Mouse (Mus musculus): ENCODE results near the gene Cfap45.

Gene Cfap45

DNA sequence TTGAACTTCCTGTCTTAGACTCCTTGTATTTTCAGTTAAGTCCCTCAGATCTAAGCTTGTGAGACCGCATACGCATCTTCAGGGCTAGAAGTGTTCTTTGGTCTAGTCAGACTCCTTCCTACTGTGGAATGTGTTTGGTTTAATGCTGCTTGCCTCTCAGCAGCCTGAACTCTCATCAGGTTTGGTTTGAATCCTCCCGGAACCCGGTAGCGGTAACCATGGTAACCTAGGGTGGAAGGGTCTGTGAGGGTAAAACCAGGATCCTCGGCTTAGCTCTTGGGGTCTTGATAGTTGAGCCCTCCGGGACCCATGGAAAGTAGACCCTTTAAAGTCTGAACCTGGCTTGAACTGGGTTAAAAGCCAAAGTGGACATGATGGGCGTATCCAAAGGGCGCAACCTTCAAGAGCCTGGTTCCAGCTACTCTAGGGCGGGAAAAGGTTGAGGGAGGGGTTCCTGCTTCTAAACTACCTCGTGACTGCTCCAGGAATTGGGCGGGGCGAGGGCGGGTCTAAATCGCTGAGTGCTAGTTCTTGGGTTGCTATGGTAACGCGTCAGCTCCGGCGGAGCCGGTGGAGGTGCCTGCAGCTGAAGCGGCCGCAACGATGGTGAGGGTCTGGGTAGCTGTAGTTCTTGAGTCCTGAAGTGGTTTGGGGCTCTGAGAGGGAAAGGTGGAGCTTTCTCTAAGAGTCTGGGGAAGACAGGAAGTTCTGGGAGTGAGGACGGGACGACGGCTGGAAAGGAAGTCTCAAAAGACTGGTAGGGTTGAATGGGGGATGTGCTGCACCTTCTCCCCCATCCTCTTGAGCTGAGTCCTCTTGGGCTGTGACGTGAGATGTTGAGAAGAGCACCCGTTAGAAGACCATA is at the start of gene Cfap45:
Cfap45 (plus strand) TSS at position 226 of the 865 bp plus-strand sequence.
- peak; percentile 94 for DNase-seq (ENCODE audit: extremely low spot score)

DNA sequence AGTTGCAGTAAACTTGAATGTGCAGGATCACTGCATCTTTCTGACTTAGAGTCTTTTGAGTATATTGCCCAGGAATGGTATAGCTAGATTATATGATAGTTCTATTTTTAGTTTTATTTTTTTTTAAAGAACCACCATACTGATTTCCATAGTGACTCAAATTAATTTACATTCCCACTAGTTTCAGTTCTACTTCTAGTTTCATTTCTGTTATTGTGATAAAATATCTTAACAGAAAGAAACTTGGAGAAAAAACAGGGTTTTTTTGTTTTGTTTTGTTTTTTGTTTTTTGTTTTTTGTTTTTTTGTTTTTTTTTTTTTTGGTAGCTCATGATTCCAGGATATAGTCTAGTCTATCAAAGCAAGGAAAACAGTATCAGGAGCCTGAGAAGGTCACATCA is 47.7 kb upstream of the Cfap45 start:
- no peak for DNase-seq (ENCODE audit: extremely low spot score)

DNA sequence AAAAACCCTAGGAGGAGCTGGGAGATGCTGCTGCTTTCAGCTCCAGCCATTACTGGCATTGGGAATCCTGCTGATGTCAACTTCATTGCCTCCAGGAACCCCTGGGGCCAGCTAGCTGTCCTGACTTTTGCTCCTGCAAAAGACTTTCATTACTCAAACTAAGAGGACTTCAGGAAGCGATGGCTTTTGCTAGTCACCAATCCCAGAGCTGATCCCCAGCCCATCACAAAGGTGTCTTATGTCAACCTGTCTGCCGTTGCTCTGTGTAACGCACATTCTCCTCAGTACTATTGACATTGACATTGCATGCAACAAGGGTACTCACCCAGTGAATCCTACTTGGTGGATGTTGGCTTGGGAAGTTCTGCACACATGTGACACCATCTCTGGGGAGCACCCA is 46.4 kb upstream of the Cfap45 start:
- DNase-seq (ENCODE audit: extremely low spot score), result no peak

DNA sequence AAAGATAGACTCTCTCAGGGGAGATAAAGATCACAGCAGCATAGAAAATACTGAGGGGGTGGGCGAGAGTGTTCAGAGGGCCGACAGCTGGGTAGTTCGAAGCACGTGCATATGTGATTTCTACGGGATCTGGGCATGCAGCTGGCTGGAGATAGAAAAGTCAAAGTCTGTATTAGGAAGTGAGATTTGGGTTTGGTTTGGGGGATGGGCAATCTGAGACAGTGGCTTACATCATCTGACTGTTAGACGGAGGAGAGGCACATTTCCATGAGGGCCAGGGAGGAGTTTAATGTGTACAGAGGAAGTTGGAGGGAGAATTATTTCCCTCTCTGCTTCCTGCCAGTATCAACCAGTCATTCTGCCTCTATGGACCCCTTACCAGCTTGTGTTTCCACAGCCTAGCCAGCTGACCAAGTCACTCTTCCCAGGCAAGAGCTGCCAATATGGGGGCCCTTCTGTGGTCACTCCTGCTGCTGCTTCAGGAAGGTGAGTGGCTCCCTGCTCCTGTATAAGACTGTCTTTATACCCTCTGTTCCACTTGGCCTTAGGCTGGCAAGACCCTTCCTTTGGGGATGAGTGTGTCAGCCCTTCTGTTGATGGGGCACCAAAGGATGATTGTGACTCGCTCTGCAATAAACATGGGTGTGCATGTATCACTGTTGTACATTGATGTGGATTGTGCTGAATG is 45.4 kb upstream of the Cfap45 start, which contains the start of gene Slamf9:
Slamf9 (plus strand) TSS at position 305 of the 688 bp plus-strand sequence.
- no peak for DNase-seq (ENCODE audit: extremely low spot score)

DNA sequence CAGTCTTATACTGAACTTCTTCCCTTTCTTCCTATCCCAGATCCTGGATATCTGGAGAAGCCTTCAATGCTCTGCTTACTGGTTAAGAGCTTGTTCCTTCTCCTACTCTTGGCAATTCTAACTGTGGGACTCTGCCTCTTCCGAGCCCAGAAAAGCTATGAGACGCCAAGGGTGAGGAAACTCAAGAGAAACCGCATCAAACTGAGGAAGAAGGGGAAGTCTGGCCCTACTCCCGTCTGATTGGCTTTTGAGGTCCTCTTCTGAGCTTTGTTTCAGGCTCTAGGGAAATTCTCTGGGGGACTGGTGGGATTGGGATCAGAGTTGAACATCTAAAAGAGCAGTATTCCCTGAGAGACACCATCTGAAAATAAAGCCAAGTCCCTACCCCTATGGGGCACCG is 42.6 kb upstream of the Cfap45 start:
- DNase-seq (ENCODE audit: extremely low spot score), result no peak

DNA sequence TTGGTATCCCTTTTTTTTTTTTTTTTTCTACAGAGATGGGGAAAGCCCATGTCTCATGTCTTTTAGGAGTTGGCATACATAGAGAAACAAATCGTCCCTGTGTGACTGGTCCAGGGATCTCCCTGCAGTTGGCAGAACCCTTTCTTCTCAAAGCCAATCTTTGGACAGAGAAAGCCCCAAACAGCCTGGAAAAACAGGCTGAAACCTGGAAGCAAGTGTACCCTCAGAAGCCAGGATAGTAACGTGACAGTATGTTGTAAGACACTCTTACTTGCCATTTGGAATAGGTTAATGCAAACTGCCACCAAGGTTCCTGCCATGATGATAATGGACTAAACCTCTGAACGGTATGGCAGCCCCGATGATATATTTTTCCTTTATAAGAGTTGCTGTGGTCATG is 40.2 kb upstream of the Cfap45 start:
- DNase-seq (ENCODE audit: extremely low spot score), result no peak

DNA sequence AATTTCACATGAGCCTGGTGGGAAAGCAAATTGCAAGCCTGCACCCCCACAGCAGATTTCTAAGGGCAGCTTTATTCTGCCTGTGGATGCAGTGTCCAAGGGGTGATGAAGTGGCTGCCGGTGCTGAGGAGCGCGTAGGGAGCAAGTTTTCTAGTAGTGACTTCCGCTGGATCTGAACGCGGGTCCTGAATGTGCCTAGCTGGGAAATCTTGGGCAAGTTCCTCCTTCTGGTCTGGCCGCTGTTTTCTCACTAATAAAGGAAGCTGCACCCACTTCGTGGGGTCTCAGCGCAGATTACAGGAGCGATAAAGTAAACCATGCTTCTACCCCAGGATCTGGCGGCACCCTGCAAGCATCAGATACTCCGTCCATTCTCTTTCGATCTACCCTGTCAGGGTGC is 39.5 kb upstream of the Cfap45 start:
- DNase-seq (ENCODE audit: extremely low spot score), result no peak

DNA sequence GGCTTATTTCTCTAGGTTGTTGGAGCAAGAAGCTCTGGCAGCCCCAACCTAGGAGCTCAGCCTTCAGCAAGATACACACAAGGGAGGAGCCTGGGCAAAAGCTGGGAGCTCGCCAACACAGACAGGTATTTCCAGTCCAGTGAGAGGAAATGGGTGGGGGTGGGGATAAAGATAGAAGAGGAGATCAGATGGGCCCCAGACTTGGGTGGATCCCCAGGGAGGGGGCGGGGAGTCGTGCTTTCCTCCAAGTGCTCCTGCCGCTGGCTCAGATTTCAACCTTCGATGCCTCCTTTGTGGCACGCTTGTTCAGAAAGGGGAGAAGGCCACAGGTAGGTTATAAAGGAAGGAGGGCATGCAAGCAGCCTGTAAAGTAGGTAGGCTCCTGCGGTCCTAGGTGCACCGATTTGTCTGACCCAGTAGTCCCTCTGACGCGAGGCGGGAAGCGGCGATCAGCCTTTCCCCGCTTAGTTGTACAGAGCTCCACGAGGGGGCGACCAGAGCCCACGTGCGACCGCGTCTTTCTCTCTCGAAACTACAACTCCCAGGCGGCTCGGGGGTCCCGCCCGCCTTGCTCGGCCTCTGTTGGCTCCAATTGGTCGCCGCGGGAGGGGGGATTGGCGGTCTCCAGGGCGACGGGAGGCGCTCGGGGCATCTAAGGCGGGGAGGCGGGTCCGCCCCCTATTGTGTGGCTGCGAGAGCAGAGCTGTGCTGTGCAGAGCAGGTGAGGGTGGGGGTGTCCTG is 38.9 kb upstream of the Cfap45 start, which contains the start of gene Igsf9:
Igsf9 (plus strand) TSS at position 249 of the 741 bp plus-strand sequence.
- DNase-seq (ENCODE audit: extremely low spot score), result peak; percentile 95

DNA sequence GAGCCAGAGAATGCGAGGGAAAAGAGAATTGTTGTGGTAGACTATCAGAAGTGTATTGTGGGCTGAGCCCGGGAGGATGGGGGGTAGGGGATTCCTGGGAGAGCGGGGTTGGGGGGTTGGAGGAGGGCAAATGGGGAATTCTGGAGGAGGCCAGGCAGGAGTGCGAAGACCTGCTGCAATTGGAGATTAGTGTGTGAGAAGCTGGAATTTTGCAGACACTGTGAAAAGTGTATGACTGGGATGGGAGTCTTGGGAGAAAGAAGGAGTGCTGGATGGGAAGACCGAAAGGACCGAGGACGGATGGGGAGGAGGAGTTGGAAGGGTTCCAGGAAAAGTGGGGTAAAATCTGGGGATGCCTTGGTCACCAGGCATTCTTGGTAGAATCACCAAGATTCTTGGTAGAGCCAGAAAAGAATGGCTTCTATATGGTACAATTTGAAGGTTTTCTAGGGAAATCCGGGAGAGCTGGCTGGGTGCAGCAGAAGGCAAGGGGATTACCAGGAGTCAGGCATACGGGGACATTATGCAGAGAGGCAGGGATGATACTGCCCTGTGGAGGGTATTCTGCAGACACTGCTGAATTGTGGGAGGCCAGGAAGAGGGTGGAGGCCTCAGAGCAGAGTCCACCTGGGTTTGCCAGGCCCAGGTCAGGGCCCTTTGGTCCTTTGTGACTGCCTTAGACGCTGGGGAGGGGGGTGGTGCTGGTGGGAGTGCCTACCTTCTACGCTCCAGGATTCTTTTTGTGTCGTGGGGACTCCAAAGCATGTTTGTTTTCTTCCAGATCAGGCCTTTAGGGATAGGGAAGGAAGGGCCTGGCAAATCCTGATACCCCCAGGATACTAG is 37.9 kb upstream of the Cfap45 start:
- DNase-seq (ENCODE audit: extremely low spot score), result no peak

DNA sequence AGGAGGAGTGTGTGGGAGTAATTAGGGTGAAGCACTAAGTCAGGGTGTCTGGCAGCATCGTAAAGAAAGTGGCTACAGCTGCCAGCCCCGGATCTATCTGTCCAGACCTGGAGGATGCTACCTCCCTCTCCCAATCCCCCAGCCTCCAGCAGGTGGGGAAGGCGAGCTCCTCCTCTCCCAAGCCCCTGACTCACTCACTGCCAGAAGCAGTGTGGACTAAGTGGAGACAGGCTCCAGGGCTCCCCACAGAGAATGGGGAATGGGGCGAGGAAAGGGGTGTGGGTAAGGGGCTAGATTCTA is 37.3 kb upstream of the Cfap45 start:
- no peak for DNase-seq (ENCODE audit: extremely low spot score)

DNA sequence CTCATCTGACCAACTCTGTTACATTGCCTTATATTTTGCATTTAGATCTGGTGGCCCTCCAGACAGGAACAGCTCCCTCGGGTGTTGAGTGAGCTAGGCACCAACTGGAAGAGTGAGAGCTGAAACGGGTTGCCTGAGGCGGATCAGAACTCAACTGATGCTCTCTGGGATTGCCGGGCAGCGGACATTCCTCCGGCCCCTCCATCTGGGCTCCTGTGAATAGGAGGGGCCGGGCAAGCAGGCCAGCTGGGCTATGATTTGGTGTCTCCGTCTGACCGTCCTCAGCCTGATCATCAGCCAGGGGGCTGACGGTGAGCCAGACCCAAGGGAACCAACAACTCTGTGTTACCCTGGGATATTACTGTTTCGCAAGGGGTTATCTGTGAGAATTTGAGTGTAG is 36.4 kb upstream of the Cfap45 start:
- DNase-seq (ENCODE audit: extremely low spot score), result no peak

DNA sequence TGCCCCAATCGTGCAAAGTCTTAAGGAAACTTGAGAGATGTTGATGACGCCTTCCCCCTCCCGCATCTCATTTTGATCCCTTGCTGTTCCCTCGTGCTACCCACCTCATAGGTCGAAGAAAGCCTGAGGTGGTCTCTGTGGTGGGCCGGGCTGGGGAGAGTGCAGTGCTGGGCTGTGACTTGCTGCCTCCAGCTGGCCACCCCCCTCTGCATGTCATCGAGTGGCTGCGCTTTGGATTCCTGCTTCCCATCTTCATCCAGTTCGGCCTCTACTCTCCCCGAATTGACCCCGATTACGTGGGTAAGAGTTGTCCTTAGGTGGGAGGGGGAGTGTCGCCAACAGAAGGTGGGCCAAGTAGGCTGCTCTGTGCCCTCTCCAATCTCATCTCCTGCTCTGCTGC is 35.9 kb upstream of the Cfap45 start:
- DNase-seq (ENCODE audit: extremely low spot score), result no peak

DNA sequence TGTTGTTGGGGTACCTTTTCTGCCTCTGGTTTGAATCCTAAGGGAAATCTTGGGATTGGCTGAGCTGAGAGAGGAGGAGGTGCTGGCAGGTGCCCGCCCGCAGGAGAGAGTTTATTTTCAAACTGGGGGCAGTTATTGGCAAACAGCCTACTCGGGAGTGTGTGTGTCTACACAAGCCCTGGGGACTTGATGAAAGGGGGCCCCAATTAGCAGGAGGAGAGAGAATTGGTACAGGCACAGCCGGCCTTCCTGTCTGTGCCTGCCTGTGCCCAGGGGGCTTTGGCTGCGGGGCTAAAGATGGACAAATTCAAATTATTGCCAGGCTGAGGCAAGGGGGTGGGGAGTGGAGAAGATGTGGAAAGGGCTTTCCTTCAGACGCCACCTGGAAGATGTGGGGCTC is 34.8 kb upstream of the Cfap45 start:
- DNase-seq (ENCODE audit: extremely low spot score), result no peak

DNA sequence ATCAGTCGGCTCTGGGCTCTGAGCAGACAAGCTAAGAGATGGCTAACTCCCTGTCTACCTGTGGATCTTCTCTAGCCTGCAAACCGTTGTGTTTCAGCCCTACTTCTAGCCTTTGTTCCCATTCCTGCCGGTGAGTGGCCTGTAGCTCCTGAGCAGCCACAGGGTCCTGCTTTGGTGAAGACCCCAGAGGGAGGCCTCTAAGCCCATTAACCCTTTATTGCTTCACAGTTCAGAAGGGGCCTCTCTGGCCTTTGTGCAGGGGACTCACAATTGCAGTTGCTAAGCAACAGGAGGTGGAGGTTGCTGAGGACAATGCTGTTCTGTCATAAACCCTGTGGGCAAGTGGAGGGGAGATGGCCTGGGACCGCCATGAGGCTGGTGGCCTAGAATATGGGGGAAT is 34.4 kb upstream of the Cfap45 start:
- DNase-seq (ENCODE audit: extremely low spot score), result peak; percentile 62

DNA sequence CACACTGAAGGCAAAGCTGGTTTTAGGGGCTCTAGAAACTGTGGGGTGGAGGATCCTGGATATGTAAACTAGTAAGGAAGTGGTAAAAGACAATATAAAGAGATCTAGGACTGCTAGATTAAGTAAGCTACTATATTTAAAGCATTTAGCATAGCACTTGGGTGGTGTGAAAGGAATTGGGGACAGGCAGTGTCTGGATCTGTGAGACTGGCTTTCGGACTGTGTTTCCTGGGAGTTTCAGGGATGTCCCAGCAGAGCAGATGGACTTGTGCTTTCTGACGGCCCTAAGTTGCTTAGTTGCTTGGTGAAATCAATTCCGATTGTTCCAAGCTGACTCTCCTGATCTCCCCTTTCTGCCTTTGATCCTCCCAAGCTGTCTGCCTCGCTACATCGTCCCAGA is 34.0 kb upstream of the Cfap45 start:
- no peak for DNase-seq (ENCODE audit: extremely low spot score)

DNA sequence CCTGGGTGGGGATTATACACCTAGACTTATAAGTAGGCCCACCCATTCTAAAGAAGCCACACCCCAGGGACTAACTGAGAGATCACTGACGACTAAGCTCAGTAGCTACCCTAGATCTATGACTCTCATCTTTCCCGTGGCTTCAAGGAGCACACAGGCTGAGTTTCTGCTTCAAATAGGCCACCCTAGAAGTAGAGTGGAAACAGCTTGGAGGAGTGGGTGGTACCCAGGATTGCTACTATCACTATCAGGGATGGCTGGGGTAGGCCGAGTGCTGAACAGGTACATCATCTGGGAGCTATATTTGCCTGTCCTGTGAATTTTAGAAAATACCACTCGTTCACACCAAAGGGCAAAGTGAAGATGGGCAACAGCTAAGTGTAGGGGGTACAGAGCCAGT is 32.7 kb upstream of the Cfap45 start:
- DNase-seq (ENCODE audit: extremely low spot score), result no peak

DNA sequence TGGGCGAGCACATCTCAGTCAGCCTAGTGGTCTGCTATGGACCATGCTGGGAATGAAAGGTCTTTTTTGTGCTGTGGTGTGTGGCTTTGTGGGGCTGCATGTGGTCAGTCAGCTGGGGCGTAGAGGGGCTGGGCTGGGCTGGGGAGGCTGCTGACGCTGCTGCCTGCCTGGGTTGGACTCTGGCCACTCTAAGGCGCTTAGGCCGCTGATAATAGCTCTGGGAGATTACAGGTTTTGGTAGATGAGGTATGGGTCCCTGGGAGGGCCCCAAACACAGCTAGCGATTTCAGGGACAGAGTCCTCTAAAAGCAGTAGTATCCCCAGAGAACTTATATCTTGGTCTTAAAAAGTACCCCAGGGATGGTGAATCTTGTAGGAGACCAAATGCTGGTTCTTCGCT is 31.8 kb upstream of the Cfap45 start:
- DNase-seq (ENCODE audit: extremely low spot score), result no peak

DNA sequence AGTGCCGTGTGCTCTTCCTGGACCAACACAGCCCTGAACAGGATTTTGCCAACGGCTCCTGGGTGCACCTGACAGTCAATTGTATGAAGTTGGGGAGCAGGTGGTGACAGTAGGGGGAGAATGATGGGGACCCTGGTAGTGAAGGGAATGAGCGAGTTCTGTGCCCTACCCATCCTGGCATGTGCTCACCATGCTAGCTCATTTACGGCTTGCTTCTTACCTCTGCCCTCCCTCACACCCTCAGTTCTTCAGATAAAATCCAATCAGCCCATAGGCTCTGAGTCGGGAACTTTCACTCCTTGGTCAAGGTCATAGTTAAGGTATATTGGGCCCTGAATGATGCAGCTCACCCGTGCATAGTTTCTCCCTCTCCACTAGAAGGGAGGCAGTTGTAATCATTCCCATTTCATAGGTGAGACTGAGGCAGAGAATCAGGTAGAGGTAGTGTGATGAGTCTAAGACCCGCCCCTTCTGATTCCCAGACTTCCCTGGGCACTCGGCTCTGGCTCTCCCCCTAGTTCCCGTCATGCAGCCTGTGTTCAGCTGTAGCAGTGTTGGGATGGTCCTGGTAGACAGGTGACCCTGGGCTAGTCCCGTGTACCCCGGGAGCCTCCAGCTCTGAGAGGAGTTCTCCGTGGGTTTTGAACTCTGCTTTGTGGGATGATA is 30.9 kb upstream of the Cfap45 start:
- DNase-seq (ENCODE audit: extremely low spot score), result no peak

DNA sequence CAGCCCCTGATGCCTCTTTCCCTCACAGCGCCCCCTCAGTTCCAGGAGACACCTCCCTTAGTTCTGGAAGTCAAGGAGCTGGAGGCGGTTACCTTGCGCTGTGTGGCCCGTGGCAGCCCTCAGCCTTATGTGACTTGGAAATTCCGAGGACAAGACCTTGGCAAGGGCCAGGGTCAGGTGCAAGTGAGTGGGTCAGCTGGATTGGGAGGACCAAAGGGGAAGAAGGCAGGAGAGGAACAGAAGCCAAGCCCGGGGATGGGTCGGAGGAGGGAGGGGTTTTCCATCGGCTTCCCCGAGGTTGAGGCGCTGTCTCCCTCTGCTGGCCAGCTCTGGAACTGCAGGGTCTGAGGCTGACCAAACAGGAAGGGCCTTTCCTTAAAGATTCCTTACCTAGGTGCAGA is 30.3 kb upstream of the Cfap45 start:
- peak; percentile 89 for DNase-seq (ENCODE audit: extremely low spot score)

DNA sequence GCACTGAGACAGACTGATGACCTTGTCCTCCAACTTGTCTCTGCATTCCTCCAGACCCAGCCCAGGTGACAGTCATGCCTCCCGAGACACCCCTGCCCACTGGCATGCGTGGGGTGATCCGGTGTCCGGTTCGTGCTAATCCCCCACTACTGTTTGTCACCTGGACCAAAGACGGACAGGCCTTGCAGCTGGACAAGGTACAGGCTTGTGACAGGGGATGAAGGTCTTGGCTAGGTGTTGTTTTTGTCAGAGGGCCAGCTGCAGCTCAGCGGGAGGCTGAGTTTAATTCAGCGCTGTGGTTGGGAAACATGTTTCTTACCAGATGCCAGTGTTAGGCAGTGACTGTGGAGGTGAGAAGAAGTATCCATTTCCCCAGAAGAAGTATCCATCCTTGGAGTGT is 28.6 kb upstream of the Cfap45 start:
- no peak for DNase-seq (ENCODE audit: extremely low spot score)

DNA sequence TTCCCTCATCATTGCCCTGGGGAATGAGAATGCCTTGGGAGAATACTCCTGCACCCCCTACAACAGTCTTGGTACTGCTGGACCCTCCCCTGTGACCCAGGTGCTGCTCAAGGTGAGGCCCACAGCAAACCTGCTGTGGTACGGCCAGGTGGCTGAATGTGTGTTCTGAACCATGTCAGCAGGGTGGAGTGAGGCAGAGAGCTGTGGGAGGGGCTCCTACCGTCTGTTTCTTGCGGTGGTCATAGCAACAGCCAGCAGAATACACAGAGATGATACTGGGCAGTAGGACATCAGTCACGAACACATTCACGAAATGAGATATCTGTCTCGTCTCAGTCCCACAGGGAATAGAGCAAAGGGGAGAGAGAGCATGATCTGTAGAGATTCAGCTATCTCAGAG is 27.1 kb upstream of the Cfap45 start:
- DNase-seq (ENCODE audit: extremely low spot score), result no peak

All from embryo, embryonic 9.5 days (tissue).